Mouse (Mus musculus) CH12.LX (cell line): Measurements from ENCODE around the gene Gpatch1. TPM values are rescaled to one million over a fixed set of nuclear protein-coding genes. Genes with fewer than 3 reads are reported as not detected.

Experiments
- DNase-seq: peaks from one replicate; pipeline ENCODE4 v3.0.0-alpha.2; 2013; ENCODE audit errors: extremely low read depth
- H3K27ac ChIP-seq: 2 replicates; pipeline ENCODE4 v1.5.1; 2012; ENCODE audit warnings: low read depth, mild to moderate bottlenecking, control low read depth, moderate library complexity; ENCODE audit not compliant: insufficient read depth
- H3K27me3 ChIP-seq: replicated peaks from 2 replicates; pipeline ENCODE3; 2012; ENCODE audit warnings: inconsistent platforms
- H3K36me3 ChIP-seq, 2 experiments: replicated peaks in 1 of 2; 2 replicates each; pipeline versions ENCODE3 to v1.6.1; 2012; ENCODE audit warnings: inconsistent platforms in 1 of 2, low read length in 1 of 2, mild to moderate bottlenecking in 1 of 2, mixed read lengths in 1 of 2, moderate library complexity in 1 of 2; ENCODE audit not compliant: control insufficient read depth in 1 of 2, insufficient read depth in 1 of 2
- H3K4me1 ChIP-seq, 2 experiments: 2 replicates each; pipeline ENCODE4 v1.6.1; 2012; ENCODE audit warnings: inconsistent platforms in 1 of 2, moderate library complexity in 1 of 2; ENCODE audit not compliant: insufficient read depth in 2 of 2, control insufficient read depth in 1 of 2
- H3K4me2 ChIP-seq: 2 replicates; pipeline ENCODE4 v1.6.1; 2012; ENCODE audit warnings: low read depth, mild to moderate bottlenecking, control low read depth; ENCODE audit not compliant: poor library complexity, insufficient read depth, severe bottlenecking
- H3K4me3 ChIP-seq, 3 experiments: fragments of 150-350 bp in 1 of 3; sonication (generic) in 1 of 3; replicated peaks in 1 of 3; 2 replicates each; pipeline versions ENCODE3 to v1.5.1; 2011 to 2012; ENCODE audit warnings: low read depth in 2 of 3, low read length in 2 of 3, mild to moderate bottlenecking in 2 of 3, moderate library complexity in 2 of 3, control low read depth in 1 of 3, improper control_type of control experiment in 1 of 3, inconsistent platforms in 1 of 3, mixed read lengths in 1 of 3; ENCODE audit not compliant: poor library complexity in 1 of 3
- H3K79me2 ChIP-seq: replicated peaks from 2 replicates; pipeline ENCODE4 v1.6.1; 2012; ENCODE audit warnings: mild to moderate bottlenecking, moderate library complexity; ENCODE audit not compliant: control insufficient read depth, poor library complexity, insufficient read depth, severe bottlenecking; ENCODE audit errors: extremely low read depth
- H3K9ac ChIP-seq: 2 replicates; pipeline ENCODE4 v1.6.1; 2012; ENCODE audit warnings: low read depth, mild to moderate bottlenecking, control low read depth, moderate library complexity; ENCODE audit not compliant: insufficient read depth
- H3K9me3 ChIP-seq: replicated peaks from 2 replicates; pipeline ENCODE3; 2012; ENCODE audit warnings: low read length, inconsistent platforms, mixed read lengths
- BHLHE40 ChIP-seq: IDR thresholded peaks from 2 replicates; pipeline ENCODE4 v1.6.1; 2011; ENCODE audit warnings: mild to moderate bottlenecking, low read depth, low read length, improper control_type of control experiment
- CTCF ChIP-seq, 2 experiments: IDR thresholded peaks in 1 of 2; conservative IDR thresholded peaks in 1 of 2; 2 replicates each; pipeline ENCODE4 v1.5.1; 2011 to 2012; ENCODE audit warnings: low read depth in 2 of 2, low read length in 2 of 2, improper control_type of control experiment in 1 of 2, inconsistent platforms in 1 of 2, mild to moderate bottlenecking in 1 of 2, moderate library complexity in 1 of 2
- KAT2A ChIP-seq: IDR thresholded peaks from 2 replicates; pipeline ENCODE4 v1.6.1; 2012; ENCODE audit warnings: low read length, improper control_type of control experiment, inconsistent platforms; ENCODE audit not compliant: insufficient replicate concordance
- MEF2A ChIP-seq: IDR thresholded peaks from 2 replicates; pipeline ENCODE4 v1.6.1; 2014; ENCODE audit warnings: low read depth, mild to moderate bottlenecking, inconsistent platforms, low read length, improper control_type of control experiment, borderline replicate concordance
- PAX5 ChIP-seq: IDR thresholded peaks from 2 replicates; pipeline ENCODE4 v1.6.1; 2012; ENCODE audit warnings: low read length, inconsistent platforms, mixed read lengths
- POLR2A ChIP-seq: IDR thresholded peaks from 2 replicates; pipeline ENCODE4 v1.6.1; 2011; ENCODE audit warnings: low read depth, mild to moderate bottlenecking, improper control_type of control experiment, low read length
- RAD21 ChIP-seq: IDR thresholded peaks from 2 replicates; pipeline ENCODE4 v1.6.1; 2011; ENCODE audit warnings: low read depth, mild to moderate bottlenecking, low read length, improper control_type of control experiment, moderate library complexity
- SMC3 ChIP-seq: IDR thresholded peaks from 2 replicates; pipeline ENCODE4 v1.6.1; 2011; ENCODE audit warnings: low read depth, low read length, improper control_type of control experiment
- dilution Hi-C: fragments of 300-500 bp; cut with MboI; formaldehyde crosslinking; loops from 2 replicates; pipeline ENCODE4 v1.14.3; 2020; ENCODE audit warnings: low sequenced_read_pairs; ENCODE audit not compliant: extremely low pct_unique_long_range_greater_than_20kb, extremely low pct_ligation_motif_present
- in situ Hi-C: fragments of 300-500 bp; cut with MboI; formaldehyde crosslinking; loops from 3 replicates; pipeline ENCODE4 v1.14.3; 2019; ENCODE audit warnings: low sequenced_read_pairs, low pct_ligation_motif_present, low pct_unique_long_range_greater_than_20kb, mixed read lengths
- polyA plus RNA-seq: library from polyadenylated mRNA; unstranded; fragments of >175 nt; gene quantifications from 2 replicates; pipeline ENCODE4 v1.2.1, GENCODE M21; 2012; ENCODE audit warnings: low read depth; ENCODE audit not compliant: insufficient read length
- total RNA-seq, 2 experiments: library from RNA; depleted of rRNA; stranded (reverse); fragments of 300-350 nt in 1 of 2; fragments of >200 nt in 1 of 2; gene quantifications; 2 replicates each; pipeline ENCODE4 v1.2.3; 2012 to 2014

The Gpatch1 gene
- total and polyA plus RNA-seq, 3 experiments = 4.3 to 14.2 (median 6.9) TPM

- dilution Hi-C loops = no loop called here
- in situ Hi-C loops = loop anchor here (5.0 kb wide), 1 partner anchor 237 kb away; no protein-coding TSS in a partner anchor
- Histone ChIP-seq H3K36me3 (no peaks in the 10 kb centered on the region), H3K27me3 (no peaks in the 10 kb centered on the region), H3K27ac (no peak overlapping the region), H3K4me3 (no peak overlapping the region), H3K79me2 (no peaks in the 10 kb centered on the region), H3K9me3 (no peaks in the 10 kb centered on the region), H3K4me2 (peak overlapping the region; percentile 45; the same call in 1 of the 2 replicates), H3K9ac (no peak overlapping the region), H3K4me1 (no peaks in the 10 kb centered on the region; a peak in 1 of 4 replicates)
- DNase-seq = no peak
- peak; percentile 44; the same call in 1 of the 2 replicates for TF ChIP-seq BHLHE40
- no peak for TF ChIP-seq MEF2A
- peak in 1 of 2 experiments; percentile 38; a peak in 1 of 4 replicates for TF ChIP-seq CTCF (conservative IDR thresholded peaks at IDR 0.05 in 1 of 2, IDR thresholded peaks at IDR 0.05 in 1 of 2; ENCODE audit: low read depth in 2 of 2, low read length in 2 of 2)
- no peak for TF ChIP-seq PAX5
- TF ChIP-seq POLR2A = peak; percentile 32; the same call in 1 of the 2 replicates
Measured at GRCm38 (mm10) chr7:35269443-35270024, 48.7 kb downstream of the Gpatch1 start.

GRCm38 (mm10) chr7:35267841-35268240, 50.4 kb downstream of the Gpatch1 start:
- dilution Hi-C loops = no loop called here
- DNase-seq = no peak

GRCm38 (mm10) chr7:35266666-35267065, 51.6 kb downstream of the Gpatch1 start:
- H3K36me3 ChIP-seq = no peaks in the 10 kb centered on the region
- no peaks in the 10 kb centered on the region for H3K9me3 ChIP-seq
- H3K4me2 ChIP-seq = no peak overlapping the region
- no peak overlapping the region for H3K27ac ChIP-seq
- dilution Hi-C loops = no loop called here
- peak; percentile 55 to 66 for TF ChIP-seq CTCF (conservative IDR thresholded peaks at IDR 0.05 in 1 of 2, IDR thresholded peaks at IDR 0.05 in 1 of 2; ENCODE audit: low read depth in 2 of 2, low read length in 2 of 2)
- TF ChIP-seq PAX5 = no peak
- TF ChIP-seq, all 38 proteins: peak for 1
- Histone ChIP-seq H3K9ac (no peak overlapping the region), H3K79me2 (no peaks in the 10 kb centered on the region), H3K4me3 (no peak overlapping the region), H3K4me1 (no peaks in the 10 kb centered on the region; a peak in 1 of 4 replicates), H3K27me3 (peaks cover 18% of the 10 kb centered on the region)
- no peak for DNase-seq
- in situ Hi-C loops = loop anchor here (5.0 kb wide), 1 partner anchor 234 kb away; no protein-coding TSS in a partner anchor

More at GRCm38 (mm10) chr7:35267841-35268240, 50.4 kb downstream of the Gpatch1 start:
- Histone ChIP-seq H3K9me3 (no peaks in the 10 kb centered on the region), H3K4me2 (no peak overlapping the region), H3K36me3 (no peaks in the 10 kb centered on the region), H3K4me3 (no peak overlapping the region), H3K27ac (no peak overlapping the region), H3K79me2 (no peaks in the 10 kb centered on the region), H3K4me1 (no peaks in the 10 kb centered on the region; a peak in 1 of 4 replicates), H3K9ac (no peak overlapping the region), H3K27me3 (peaks cover 11% of the 10 kb centered on the region)
- in situ Hi-C loops = loop anchor here (5.0 kb wide), 1 partner anchor 236 kb away; no protein-coding TSS in a partner anchor
- TF ChIP-seq KAT2A (no peak), RAD21 (peak; percentile 11), CTCF (conservative IDR thresholded peaks at IDR 0.05 in 1 of 2, IDR thresholded peaks at IDR 0.05 in 1 of 2; ENCODE audit: low read depth in 2 of 2, low read length in 2 of 2) (peak in 1 of 2 experiments; percentile 46; a peak in 2 of 4 replicates), SMC3 (peak; percentile 15; the same call in 1 of the 2 replicates)
